Mouse (Mus musculus) inflammation-experienced regulatory T-cells, adult 6 months (primary cell): ENCODE data around the gene Col5a1. TPM values are rescaled to one million over a fixed set of nuclear protein-coding genes. Genes with fewer than 3 reads are reported as not detected.

Experiments used
- ATAC-seq: one replicate; pipeline ENCODE4 v1.8.0; 2017
- polyA plus RNA-seq, 3 experiments: library from polyadenylated mRNA; unstranded; fragments of 100-300 nt; shearing (Covaris generic); gene quantifications; one replicate each; pipeline ENCODE4 v1.2.1; 2017

Col5a1 gene
- polyA plus RNA-seq, 3 experiments from 2014 or later, result not detected

DNA sequence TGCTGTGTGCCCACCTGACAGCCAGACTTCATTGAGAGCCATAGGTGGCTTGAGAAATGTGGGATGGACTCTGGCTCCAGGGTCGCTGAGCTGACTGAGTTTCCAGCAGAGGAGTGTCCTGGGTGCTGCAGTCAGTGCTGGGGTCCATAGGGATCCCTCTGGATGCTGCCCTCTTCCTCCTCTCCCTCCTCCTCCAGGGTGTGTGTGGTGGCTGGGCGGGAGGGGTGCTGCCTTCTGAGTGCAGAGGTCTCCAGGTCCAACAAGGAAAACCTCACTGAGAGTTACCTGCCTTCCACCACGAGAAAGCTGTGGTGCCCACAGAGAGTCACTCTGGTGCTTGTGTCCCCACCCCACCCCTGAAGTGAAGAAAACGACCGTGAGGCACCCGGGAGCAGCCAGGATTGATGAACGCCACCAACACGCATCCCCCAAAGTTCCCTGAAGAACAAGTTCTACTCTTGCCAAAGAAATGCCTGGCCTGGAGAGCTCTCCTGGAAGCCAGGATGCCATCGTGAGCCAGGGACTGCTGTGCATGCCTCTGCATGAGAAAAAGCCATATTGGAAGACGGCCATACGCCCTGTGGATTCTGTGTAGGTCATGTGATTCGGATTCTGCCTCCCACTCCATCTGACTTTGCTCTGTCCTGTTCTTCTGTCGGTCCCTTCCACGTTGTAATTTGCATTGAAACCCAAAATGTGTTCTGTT lies 152.3 kb downstream of the Col5a1 start:
- ATAC-seq, result no peak

GRCm38 (mm10) chr2:28039647-28040325 lies 153.6 kb downstream of the Col5a1 start:
- no peak for ATAC-seq

DNA sequence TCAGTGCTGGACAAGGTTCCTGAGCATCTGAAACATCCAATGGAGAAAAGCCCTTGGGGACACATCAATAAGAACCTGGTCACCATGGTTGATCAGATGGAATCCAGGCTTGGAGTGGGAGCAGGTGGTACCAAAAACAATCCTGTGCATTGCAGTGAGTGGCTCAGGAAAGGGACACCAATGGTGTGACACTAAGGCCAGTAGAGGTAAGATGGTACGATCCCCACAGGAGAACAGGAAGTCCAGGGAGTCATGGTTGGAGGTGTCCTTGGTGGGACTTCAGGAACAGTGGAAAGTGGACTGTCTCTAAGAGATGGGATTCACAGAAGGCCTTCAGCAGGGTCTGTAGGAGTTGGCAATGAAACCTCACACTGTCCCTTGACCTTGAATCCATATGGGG lies 154.2 kb downstream of the Col5a1 start:
- no peak for ATAC-seq

- ATAC-seq, result no peak
These were observed 158.8 kb downstream of the Col5a1 start for GRCm38 (mm10) chr2:28044920-28045598.

GRCm38 (mm10) chr2:28046311-28046710 lies 160.1 kb downstream of the Col5a1 start:
- no peak for ATAC-seq

DNA sequence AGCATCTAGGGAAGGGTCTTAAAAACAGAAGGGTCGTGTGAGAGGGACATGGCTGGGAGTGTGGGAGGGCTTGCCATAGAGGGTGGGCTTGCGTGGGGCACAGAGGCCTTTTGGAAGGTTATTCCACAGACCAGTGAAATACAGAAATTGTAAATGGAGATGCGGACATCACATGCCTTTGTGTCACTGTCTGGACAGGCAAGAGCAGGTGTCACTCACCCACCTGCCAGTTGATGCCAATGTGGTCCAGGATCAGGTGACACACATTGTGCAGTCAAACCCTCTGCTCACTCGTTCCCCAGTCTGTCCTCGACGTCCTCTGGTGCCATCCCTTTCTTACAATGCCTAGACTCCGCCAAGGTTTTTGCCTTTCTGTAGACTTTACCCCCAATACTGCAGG lies 160.9 kb downstream of the Col5a1 start:
- no peak for ATAC-seq

- no peak for ATAC-seq
These were observed 173.7 kb downstream of the Col5a1 start for GRCm38 (mm10) chr2:28059922-28060321.

GRCm38 (mm10) chr2:28063711-28064338 lies 177.6 kb downstream of the Col5a1 start:
- no peak for ATAC-seq

DNA sequence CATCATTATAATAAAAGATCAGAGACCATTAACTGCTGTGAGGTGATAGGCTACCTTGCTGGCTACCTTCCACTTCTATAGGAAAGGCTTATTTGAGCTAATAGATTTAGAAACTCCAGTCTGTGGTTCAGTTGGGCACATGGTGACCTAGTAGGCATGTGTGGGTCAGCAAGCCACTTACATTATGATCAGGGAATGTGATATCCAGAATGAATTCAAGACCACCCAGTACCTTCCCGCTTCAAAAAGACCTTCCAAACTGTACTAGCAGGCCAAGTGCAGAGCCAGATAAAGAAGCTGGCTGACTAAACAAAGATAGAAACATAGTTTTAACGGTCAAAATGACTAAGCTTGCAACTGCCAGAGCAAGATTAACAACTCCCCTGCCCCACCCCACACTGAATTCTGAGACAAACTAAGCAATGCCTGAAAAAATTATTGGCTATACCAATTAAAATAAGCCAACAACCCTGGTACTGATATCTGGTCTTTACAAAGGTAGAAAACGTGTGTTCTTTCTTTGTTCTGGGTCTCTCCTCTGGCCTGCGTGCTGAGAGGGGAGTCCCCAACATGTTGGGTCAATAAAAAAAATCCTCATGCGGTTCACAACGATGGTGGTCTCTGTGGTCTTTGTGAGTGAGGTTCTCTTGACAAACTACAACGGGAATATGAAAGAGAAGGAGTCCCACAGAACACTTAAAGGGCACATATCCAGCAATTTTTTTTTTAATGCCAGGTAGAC lies 178.3 kb downstream of the Col5a1 start:
- ATAC-seq, result no peak

- no peak for ATAC-seq
These were observed 178.9 kb downstream of the Col5a1 start for GRCm38 (mm10) chr2:28065081-28065651.

GRCm38 (mm10) chr2:28066686-28067085 lies 180.5 kb downstream of the Col5a1 start:
- ATAC-seq, result no peak

GRCm38 (mm10) chr2:28067175-28067574 lies 180.9 kb downstream of the Col5a1 start:
- no peak for ATAC-seq

GRCm38 (mm10) chr2:28067821-28068536 lies 181.8 kb downstream of the Col5a1 start:
- no peak for ATAC-seq

- ATAC-seq, result no peak
These were observed 182.3 kb downstream of the Col5a1 start for GRCm38 (mm10) chr2:28068537-28068878.

GRCm38 (mm10) chr2:28075616-28076187 lies 189.5 kb downstream of the Col5a1 start:
- no peak for ATAC-seq

DNA sequence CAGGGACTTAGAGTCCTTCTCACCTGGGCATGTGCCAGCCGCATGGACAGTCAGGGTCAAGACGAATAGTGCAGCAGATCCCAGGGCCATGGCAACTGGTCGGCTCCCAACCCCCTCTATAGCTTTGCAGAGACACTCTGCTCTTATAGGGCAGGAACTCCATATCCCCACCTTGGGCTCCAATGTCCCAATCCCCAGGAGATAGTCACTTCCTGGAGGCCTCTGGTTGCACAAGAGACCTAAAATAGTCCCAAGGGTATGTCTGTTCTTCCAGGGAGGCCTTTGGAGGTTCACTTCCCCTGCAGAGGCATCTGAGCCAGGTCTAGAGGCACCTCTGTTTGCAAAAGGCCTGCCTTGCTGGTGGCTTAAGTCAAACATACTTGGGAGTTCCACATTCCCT lies 198.5 kb downstream of the Col5a1 start, which contains the start of gene Fcnb:
TSS of gene Fcnb (minus strand) at position 118 of the 400 bp plus-strand sequence.
- no peak for ATAC-seq

GRCm38 (mm10) chr2:28086112-28086511 lies 199.9 kb downstream of the Col5a1 start:
- no peak for ATAC-seq

DNA sequence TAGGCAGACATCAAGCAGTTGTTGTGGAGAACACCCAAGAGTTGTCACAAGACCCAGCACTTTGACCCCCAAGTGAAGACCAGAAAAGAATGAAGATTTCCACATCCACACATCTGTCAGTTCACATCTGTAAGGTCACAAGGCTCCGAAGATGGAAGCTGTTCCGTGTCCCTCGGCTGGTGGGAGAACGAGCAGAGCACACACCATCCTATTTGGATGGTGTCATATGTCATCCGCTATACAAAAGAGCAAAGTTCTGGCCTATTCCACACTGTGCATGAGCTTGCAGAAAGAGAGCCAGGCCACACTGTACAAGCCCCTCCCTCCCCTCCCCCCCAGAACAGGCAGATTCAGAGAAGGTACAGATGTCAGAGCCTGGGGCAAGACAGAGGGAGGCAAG lies 202.9 kb downstream of the Col5a1 start:
- no peak for ATAC-seq
